Mouse (Mus musculus): ENCODE measurements around the gene Kcnh8. TPM values are rescaled to one million over a fixed set of nuclear protein-coding genes. Genes with fewer than 3 reads are reported as not detected.

Kcnh8 gene
- polyA plus RNA-seq (2016; fragmentation: Nextera tagmentation; extraction: Ambion mirVana) = 3.8 and 4.5 TPM in 2 replicates

- H3K4me1 ChIP-seq = no peaks in the 10 kb centered on the region; the same call in 1 of the 2 replicates
- H3K4me3 ChIP-seq = peak within 1 kb of the TSS; percentile 54
- ATAC-seq (ENCODE audit: low FRiP score, low read depth) = peak; percentile 63
- H3K9ac ChIP-seq = peak within 1 kb of the TSS; percentile 73
- under 1% methylated on average over 40 of the region's 40 CpGs for WGBS
- no peaks in the 10 kb centered on the region for H3K9me3 ChIP-seq
- peaks cover 17% of the 10 kb centered on the region for H3K27me3 ChIP-seq (replicated peaks)
- H3K36me3 ChIP-seq = no peaks in the 10 kb centered on the region
- H3K4me2 ChIP-seq (replicated peaks) = peak within 1 kb of the TSS; percentile 89
- H3K27ac ChIP-seq = peak within 1 kb of the TSS; percentile 81; the same call in 1 of the 2 replicates
Measured at GRCm38 (mm10) chr17:52602093-52602780, at the start of gene Kcnh8. Kcnh8 (plus strand) TSS chr17:52602709.

GRCm38 (mm10) chr17:52559961-52560720 is 42.4 kb upstream of the Kcnh8 start:
- ATAC-seq (ENCODE audit: low FRiP score, low read depth) = peak; percentile 91
- Histone ChIP-seq H3K4me3 (no peak overlapping the region), H3K27ac (no peak overlapping the region), H3K4me2 (replicated peaks) (peak overlapping the region; percentile 35; the same call in 1 of the 2 replicates), H3K9ac (no peak overlapping the region), H3K27me3 (replicated peaks) (no peaks in the 10 kb centered on the region), H3K36me3 (no peaks in the 10 kb centered on the region), H3K4me1 (no peaks in the 10 kb centered on the region), H3K9me3 (no peaks in the 10 kb centered on the region)
- 34% methylated on average over 13 of the region's 13 CpGs for WGBS

- Histone ChIP-seq H3K4me3 (no peak overlapping the region), H3K9me3 (no peaks in the 10 kb centered on the region), H3K9ac (no peak overlapping the region), H3K4me2 (replicated peaks) (no peak overlapping the region), H3K36me3 (no peaks in the 10 kb centered on the region), H3K4me1 (no peaks in the 10 kb centered on the region), H3K27me3 (replicated peaks) (no peaks in the 10 kb centered on the region), H3K27ac (no peak overlapping the region)
- no peak for ATAC-seq (ENCODE audit: low FRiP score, low read depth)
- 63% methylated on average over 4 of the region's 4 CpGs for WGBS
Measured at GRCm38 (mm10) chr17:52565467-52566155, 36.9 kb upstream of the Kcnh8 start.

GRCm38 (mm10) chr17:52569584-52570270 is 32.8 kb upstream of the Kcnh8 start:
- Histone ChIP-seq H3K9ac (no peak overlapping the region), H3K4me1 (no peaks in the 10 kb centered on the region), H3K9me3 (no peaks in the 10 kb centered on the region), H3K4me2 (replicated peaks) (no peak overlapping the region), H3K36me3 (no peaks in the 10 kb centered on the region), H3K27me3 (replicated peaks) (no peaks in the 10 kb centered on the region), H3K4me3 (no peak overlapping the region), H3K27ac (no peak overlapping the region)
- ATAC-seq (ENCODE audit: low FRiP score, low read depth) = peak; percentile 78
- WGBS = 78% methylated on average over 4 of the region's 4 CpGs

GRCm38 (mm10) chr17:52572229-52572628 is 30.3 kb upstream of the Kcnh8 start:
- Histone ChIP-seq H3K36me3 (no peaks in the 10 kb centered on the region), H3K4me1 (no peaks in the 10 kb centered on the region), H3K9ac (no peak overlapping the region), H3K9me3 (no peaks in the 10 kb centered on the region), H3K27ac (no peak overlapping the region), H3K4me2 (replicated peaks) (no peak overlapping the region), H3K27me3 (replicated peaks) (no peaks in the 10 kb centered on the region), H3K4me3 (no peak overlapping the region)
- no peak for ATAC-seq (ENCODE audit: low FRiP score, low read depth)
- WGBS = 61% methylated on average over 4 of the region's 4 CpGs

GRCm38 (mm10) chr17:52591503-52592194 is 10.9 kb upstream of the Kcnh8 start:
- H3K36me3 ChIP-seq = no peaks in the 10 kb centered on the region
- H3K4me1 ChIP-seq = no peaks in the 10 kb centered on the region
- no peaks in the 10 kb centered on the region for H3K9me3 ChIP-seq
- H3K27ac ChIP-seq = no peak overlapping the region
- ATAC-seq (ENCODE audit: low FRiP score, low read depth) = no peak
- WGBS = 76% methylated on average over 5 of the region's 5 CpGs
- no peak overlapping the region for H3K4me2 ChIP-seq (replicated peaks)
- H3K9ac ChIP-seq = no peak overlapping the region
- H3K4me3 ChIP-seq = no peak overlapping the region
- no peaks in the 10 kb centered on the region for H3K27me3 ChIP-seq (replicated peaks)

GRCm38 (mm10) chr17:52599141-52599540 is 3.4 kb upstream of the Kcnh8 start:
- no peak overlapping the region for H3K4me3 ChIP-seq
- H3K36me3 ChIP-seq = no peaks in the 10 kb centered on the region
- no peak overlapping the region for H3K27ac ChIP-seq
- H3K4me2 ChIP-seq (replicated peaks) = no peak overlapping the region
- peaks cover 15% of the 10 kb centered on the region for H3K27me3 ChIP-seq (replicated peaks)
- ATAC-seq (ENCODE audit: low FRiP score, low read depth) = no peak
- no peak overlapping the region for H3K9ac ChIP-seq
- no peaks in the 10 kb centered on the region for H3K9me3 ChIP-seq
- WGBS = 80% methylated on average over 3 of the region's 3 CpGs
- H3K4me1 ChIP-seq = no peaks in the 10 kb centered on the region; the same call in 1 of the 2 replicates

GRCm38 (mm10) chr17:52600882-52601371 is 1.6 kb upstream of the Kcnh8 start:
- Histone ChIP-seq H3K4me2 (replicated peaks) (peak overlapping the region; percentile 89), H3K9ac (peak overlapping the region; percentile 65), H3K27ac (peak overlapping the region; percentile 81), H3K9me3 (no peaks in the 10 kb centered on the region), H3K4me1 (no peaks in the 10 kb centered on the region; the same call in 1 of the 2 replicates), H3K27me3 (replicated peaks) (peaks cover 17% of the 10 kb centered on the region), H3K36me3 (no peaks in the 10 kb centered on the region), H3K4me3 (peak overlapping the region; percentile 54)
- under 1% methylated on average over 22 of the region's 22 CpGs for WGBS
- ATAC-seq (ENCODE audit: low FRiP score, low read depth) = peak; percentile 92

- H3K9me3 ChIP-seq = no peaks in the 10 kb centered on the region
- H3K27ac ChIP-seq = peak overlapping the region; percentile 60; the same call in 1 of the 2 replicates
- H3K27me3 ChIP-seq (replicated peaks) = peaks cover 17% of the 10 kb centered on the region
- no peaks in the 10 kb centered on the region for H3K36me3 ChIP-seq
- peak overlapping the region; percentile 89 for H3K4me2 ChIP-seq (replicated peaks)
- 1% methylated on average over 14 of the region's 14 CpGs for WGBS
- ATAC-seq (ENCODE audit: low FRiP score, low read depth) = no peak
- peak overlapping the region; percentile 73 for H3K9ac ChIP-seq
- no peaks in the 10 kb centered on the region; the same call in 1 of the 2 replicates for H3K4me1 ChIP-seq
- peak overlapping the region; percentile 54 for H3K4me3 ChIP-seq
Measured at GRCm38 (mm10) chr17:52602781-52603170, 267 bp downstream of the Kcnh8 start.

GRCm38 (mm10) chr17:52603411-52603810 is 902 bp downstream of the Kcnh8 start:
- 6% methylated on average over 5 of the region's 5 CpGs for WGBS
- H3K9ac ChIP-seq = no peak overlapping the region

GRCm38 (mm10) chr17:52611382-52611781 is 8.9 kb downstream of the Kcnh8 start:
- H3K9ac ChIP-seq = no peak overlapping the region
- no peaks in the 10 kb centered on the region for H3K27me3 ChIP-seq (replicated peaks)
- H3K4me2 ChIP-seq (replicated peaks) = no peak overlapping the region
- H3K9me3 ChIP-seq = no peaks in the 10 kb centered on the region
- WGBS = 58% methylated on average over 4 of the region's 4 CpGs
- no peak for ATAC-seq (ENCODE audit: low FRiP score, low read depth)
- H3K36me3 ChIP-seq = no peaks in the 10 kb centered on the region
- no peak overlapping the region for H3K4me3 ChIP-seq
- H3K27ac ChIP-seq = no peak overlapping the region
- no peaks in the 10 kb centered on the region for H3K4me1 ChIP-seq

More at GRCm38 (mm10) chr17:52603411-52603810, 902 bp downstream of the Kcnh8 start:
- Histone ChIP-seq H3K27ac (no peak overlapping the region), H3K27me3 (replicated peaks) (peaks cover 17% of the 10 kb centered on the region), H3K4me2 (replicated peaks) (peak overlapping the region; percentile 89), H3K4me3 (peak overlapping the region; percentile 54), H3K9me3 (no peaks in the 10 kb centered on the region), H3K4me1 (no peaks in the 10 kb centered on the region; the same call in 1 of the 2 replicates), H3K36me3 (no peaks in the 10 kb centered on the region)
- no peak for ATAC-seq (ENCODE audit: low FRiP score, low read depth)

Measured in neural tube, embryonic 12.5 days (tissue).